Mouse (Mus musculus): ENCODE results near the gene Dennd5b.
"Not testable (repeated sequence)": the region's sequence is repeated elsewhere in the genome, so short reads cannot be mapped to it uniquely, and the experiment has no call there.

Gene Dennd5b

GRCm38 (mm10) chr6:149101076-149101942 is at the start of gene Dennd5b:
Gene Dennd5b, minus strand, starts transcription at chr6:149101680.
- peak; percentile 44 for DNase-seq

DNA sequence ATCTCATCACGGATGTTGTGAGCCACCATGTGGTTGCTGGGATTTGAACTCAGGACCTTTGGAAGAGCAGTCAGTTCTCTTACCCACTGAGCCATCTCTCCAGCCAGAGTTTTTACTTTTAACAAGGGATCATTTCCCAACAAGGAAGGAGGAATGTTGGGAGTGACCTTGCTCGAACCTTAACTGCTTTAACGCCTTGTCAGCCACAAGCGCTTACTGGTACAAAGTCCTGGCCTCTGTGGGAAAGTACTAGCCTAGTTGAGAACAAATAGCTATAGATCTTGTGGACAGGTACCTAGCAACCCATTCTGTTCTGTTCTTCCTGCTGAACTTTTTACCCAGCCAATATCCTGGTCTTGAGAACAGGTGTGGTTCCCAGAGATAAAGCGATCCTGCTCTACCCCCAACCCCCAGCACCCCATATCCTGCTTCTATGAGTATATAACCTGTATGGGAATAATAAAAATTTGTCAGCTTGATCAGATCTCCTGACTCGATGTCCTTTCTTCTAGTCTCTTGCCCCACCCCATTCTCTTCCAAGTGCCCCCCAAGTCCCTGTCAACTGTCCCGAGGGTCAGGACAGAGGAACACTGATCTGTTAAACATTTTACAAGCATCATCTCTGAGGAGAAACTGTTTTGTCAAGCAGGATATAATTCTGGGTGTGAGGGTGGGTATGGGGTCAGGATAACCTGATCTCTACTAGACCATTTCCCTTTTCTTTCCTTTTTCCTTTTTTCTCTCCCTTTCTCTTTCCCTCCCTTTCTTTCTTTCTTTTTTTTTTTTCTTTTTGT is 47.2 kb upstream of the Dennd5b start:
- no peak for DNase-seq

GRCm38 (mm10) chr6:149145143-149145542 is 43.7 kb upstream of the Dennd5b start:
- no peak for DNase-seq

- peak; percentile 83 for DNase-seq
Observed at GRCm38 (mm10) chr6:149141393-149142173, 40.1 kb upstream of the Dennd5b start.

- DNase-seq = no peak
Observed at GRCm38 (mm10) chr6:149139471-149139870, 38.0 kb upstream of the Dennd5b start, which contains the start of gene Etfbkmt. Gene Etfbkmt, plus strand, starts transcription at chr6:149139849.

DNA sequence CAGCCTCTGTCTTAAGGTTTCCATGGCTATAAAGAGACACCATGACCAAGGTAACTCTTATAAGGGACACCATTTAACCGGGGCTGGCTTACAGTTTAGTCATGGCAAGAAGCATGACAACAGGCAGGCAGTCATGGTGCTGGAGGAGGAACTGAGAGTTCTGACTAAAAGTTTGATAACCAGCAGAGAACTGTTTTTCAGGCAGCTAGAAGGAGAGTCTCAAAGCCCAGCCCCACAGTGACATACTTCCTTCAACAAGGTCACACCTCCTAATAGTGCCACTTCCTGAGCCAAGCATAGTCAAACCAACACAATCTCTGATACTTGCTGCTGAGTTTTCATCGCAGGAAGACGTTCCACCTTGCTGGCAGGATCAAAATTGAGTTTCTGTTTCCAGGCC is 37.5 kb upstream of the Dennd5b start:
- DNase-seq = no peak

- DNase-seq = no peak
Observed at GRCm38 (mm10) chr6:149137936-149138335, 36.5 kb upstream of the Dennd5b start.

GRCm38 (mm10) chr6:149135631-149136030 is 34.2 kb upstream of the Dennd5b start:
- DNase-seq = no peak

DNA sequence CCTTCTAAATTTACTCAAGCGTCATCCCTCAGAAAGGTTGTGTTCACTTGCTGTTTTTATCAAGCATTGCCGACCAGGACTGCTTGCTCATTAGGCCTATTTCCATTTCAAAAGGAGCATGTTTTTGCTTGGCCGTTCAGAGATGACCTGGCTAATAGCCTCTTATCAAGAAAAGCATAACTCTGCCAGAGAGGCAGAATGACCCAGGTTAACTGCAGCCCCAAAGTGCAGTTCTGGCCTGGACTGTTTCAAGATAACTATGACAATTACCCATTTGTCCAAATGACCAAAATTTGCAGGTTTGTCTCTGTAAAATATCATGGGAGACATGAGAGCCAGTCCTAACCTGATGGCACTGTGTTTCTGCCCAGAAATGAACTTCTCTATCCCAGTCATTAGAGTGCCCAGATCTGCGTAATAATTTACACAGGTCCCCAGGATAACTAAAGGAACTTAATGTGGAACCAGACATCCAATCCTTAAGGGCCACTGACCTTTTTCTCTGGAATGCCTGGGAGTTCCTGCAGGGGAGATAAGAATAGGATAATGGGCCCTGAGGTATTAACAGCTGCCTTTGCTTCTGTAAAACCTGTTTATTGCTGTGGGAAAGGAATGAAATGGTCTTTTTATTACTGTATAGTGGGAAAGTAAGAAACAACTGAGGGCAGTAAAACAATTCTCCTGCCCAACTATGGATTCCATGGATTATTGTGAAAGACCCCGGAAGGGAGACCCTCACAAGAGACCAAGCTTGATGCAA is 33.1 kb upstream of the Dennd5b start:
- no peak for DNase-seq

DNA sequence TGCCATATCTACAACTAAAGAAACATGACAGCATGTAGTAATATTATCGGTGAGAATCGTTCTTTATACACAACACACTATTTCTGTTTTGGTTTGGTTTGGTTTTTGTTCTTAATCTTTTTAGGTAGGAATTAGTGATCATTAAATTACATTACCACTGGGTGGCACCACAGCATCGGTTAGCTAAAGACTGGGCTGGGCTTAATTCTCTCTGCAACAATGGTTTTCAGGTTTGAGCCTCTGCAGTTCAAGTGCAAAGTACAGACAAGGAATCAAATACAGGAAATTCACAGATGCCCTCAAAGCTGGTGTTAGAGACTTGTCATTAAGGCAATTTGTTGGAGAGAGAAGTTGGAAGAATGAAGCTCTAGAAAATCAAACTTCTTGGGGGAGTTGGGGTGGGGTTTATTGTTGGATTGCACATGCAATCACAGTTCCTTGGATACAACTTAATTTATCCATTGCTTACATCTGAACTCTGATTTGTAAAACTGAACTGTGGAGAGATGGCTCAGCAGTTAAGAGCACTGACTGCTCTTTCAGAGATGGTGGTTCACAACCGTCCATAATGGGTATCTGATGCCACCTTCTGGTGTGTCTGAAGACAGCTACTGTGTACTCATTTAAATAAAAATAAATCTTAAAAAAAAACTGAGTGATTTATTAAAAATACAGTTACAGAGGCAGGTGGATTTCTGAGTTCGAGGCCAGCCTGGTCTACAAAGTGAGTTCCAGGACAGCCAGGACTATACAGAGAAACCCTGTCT is 31.0 kb upstream of the Dennd5b start:
- DNase-seq = peak; percentile 24

- DNase-seq = no peak
Observed at GRCm38 (mm10) chr6:149131111-149131510, 29.6 kb upstream of the Dennd5b start.

- not testable (repeated sequence) for DNase-seq
Observed at GRCm38 (mm10) chr6:149129870-149130269, 28.4 kb upstream of the Dennd5b start, which contains the start of gene Gm10203. Gene Gm10203, plus strand, starts transcription at chr6:149130170.

- DNase-seq = peak; percentile 59
Observed at GRCm38 (mm10) chr6:149126675-149127074, 25.2 kb upstream of the Dennd5b start.

GRCm38 (mm10) chr6:149123042-149123441 is 21.6 kb upstream of the Dennd5b start:
- DNase-seq = no peak

- DNase-seq = peak; percentile 20
Observed at GRCm38 (mm10) chr6:149119853-149120252, 18.4 kb upstream of the Dennd5b start.

DNA sequence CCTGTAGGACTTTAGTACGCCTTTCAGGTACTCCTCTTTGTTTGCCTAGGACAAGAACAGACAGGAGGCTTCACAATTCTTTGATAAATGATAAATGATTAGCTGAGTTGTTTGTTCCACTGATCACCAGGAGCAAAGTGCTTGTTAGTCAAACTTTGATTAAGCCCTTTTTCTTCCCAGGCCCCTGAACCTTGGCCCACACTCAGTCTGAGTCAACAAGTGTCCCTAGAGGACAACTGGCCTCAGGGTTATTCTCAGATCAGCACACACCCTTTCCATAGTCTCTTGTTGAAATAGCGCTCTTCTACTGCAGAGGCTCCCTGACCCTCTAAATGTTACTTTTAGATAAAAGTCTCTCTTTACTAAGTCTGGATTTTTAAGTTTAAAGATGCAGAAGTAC is 17.5 kb upstream of the Dennd5b start:
- DNase-seq = no peak

DNA sequence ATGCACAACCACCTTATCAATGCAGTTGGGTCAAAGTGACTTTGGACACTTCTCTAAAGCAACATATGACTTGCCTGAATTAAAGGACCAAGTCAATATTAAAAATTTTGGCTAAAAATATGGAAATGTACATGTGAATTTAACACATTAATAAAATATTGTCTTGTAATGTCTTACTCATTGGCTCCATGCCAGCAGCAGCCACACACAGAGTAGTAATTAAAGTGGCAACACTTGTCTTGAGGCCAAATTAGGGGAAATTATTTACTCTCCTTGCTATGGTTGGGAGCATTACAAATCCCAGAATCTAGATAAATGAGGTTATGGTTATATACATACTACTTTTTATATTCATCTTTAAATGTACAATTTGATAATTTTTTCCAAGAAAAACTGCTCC is 15.5 kb upstream of the Dennd5b start:
- DNase-seq = no peak

GRCm38 (mm10) chr6:149108909-149109308 is 7.4 kb upstream of the Dennd5b start:
- DNase-seq = no peak

DNA sequence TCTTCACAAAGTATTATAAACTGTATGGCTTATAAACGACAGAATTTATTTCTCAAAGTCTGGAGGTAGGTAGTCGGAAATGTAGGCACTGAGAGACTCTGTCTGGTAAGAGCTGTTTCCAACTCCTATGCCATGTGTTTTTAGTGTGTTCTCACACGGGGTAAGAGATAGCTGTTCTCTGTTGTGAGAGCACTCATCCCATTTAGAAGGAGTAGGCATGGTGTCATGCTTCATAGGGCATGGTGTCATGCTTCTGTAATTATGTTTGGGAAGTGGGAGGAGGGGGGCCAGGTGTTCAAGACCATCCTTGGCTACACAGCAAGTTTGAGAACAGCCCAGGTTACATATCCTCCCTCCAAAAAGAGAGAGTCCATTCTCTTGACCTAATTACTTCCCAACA is 6.1 kb upstream of the Dennd5b start:
- DNase-seq = no peak

DNA sequence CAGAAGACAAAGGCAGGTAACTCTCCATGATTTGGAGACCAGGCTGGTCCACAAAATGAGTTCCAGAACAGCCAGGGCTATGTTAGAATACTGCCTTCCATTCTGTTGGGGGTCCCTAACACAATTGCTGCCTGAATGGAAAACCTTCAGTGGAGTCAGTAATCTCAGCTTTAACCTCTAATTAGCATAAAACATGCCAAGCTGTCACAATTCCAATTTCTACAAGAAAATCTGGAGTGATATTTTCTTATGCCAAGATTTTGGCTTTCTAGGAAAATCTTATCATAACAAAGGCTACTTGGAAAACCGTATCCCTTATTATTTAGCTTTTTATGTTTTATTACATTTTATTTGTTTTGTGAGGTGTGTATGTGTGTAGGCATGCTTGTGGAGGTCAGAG is 2.0 kb upstream of the Dennd5b start:
- DNase-seq = no peak

GRCm38 (mm10) chr6:149101943-149102243 is 413 bp upstream of the Dennd5b start:
- DNase-seq = no peak

All from thymus, postnatal 25 days (tissue).